Mouse (Mus musculus) spleen, postnatal 14 days (tissue): ENCODE measurements around the gene Tbc1d14.

ENCODE experiments used
- DNase-seq, 2 experiments: peaks; one replicate each; pipeline ENCODE4 v3.0.0; 2021 to 2022; ENCODE audit warnings: low spot score in 2 of 2

Tbc1d14 gene

GRCm38 (mm10) chr5:36578982-36579381 is 14.1 kb downstream of the Tbc1d14 start:
- DNase-seq: no peak

GRCm38 (mm10) chr5:36576457-36576856 is 16.6 kb downstream of the Tbc1d14 start:
- no peak for DNase-seq

- no peak for DNase-seq
These were observed 17.3 kb downstream of the Tbc1d14 start for GRCm38 (mm10) chr5:36575745-36576144.

- DNase-seq: no peak
These were observed 17.8 kb downstream of the Tbc1d14 start for GRCm38 (mm10) chr5:36575227-36575626.

- DNase-seq: no peak
These were observed 18.8 kb downstream of the Tbc1d14 start for GRCm38 (mm10) chr5:36574147-36574870.

GRCm38 (mm10) chr5:36573354-36573753 is 19.7 kb downstream of the Tbc1d14 start:
- no peak for DNase-seq

- DNase-seq: no peak
These were observed 21.7 kb downstream of the Tbc1d14 start for GRCm38 (mm10) chr5:36571371-36571770.

GRCm38 (mm10) chr5:36570546-36571245 is 22.4 kb downstream of the Tbc1d14 start:
- no peak for DNase-seq

GRCm38 (mm10) chr5:36570098-36570497 is 23.0 kb downstream of the Tbc1d14 start:
- no peak for DNase-seq

- no peak for DNase-seq
These were observed 25.0 kb downstream of the Tbc1d14 start for GRCm38 (mm10) chr5:36568118-36568517.

- no peak for DNase-seq
These were observed 25.4 kb downstream of the Tbc1d14 start for GRCm38 (mm10) chr5:36567627-36568026.

GRCm38 (mm10) chr5:36564530-36564929 is 28.5 kb downstream of the Tbc1d14 start:
- no peak for DNase-seq

- no peak for DNase-seq
These were observed 29.3 kb downstream of the Tbc1d14 start for GRCm38 (mm10) chr5:36563741-36564140.

GRCm38 (mm10) chr5:36562791-36563445 is 30.2 kb downstream of the Tbc1d14 start:
- DNase-seq: peak; percentile 27 to 34

GRCm38 (mm10) chr5:36561509-36561908 is 31.6 kb downstream of the Tbc1d14 start:
- DNase-seq: no peak

- DNase-seq: no peak
These were observed 32.6 kb downstream of the Tbc1d14 start for GRCm38 (mm10) chr5:36560490-36560889.

GRCm38 (mm10) chr5:36559510-36560235 is 33.4 kb downstream of the Tbc1d14 start:
- DNase-seq: no peak

GRCm38 (mm10) chr5:36559106-36559505 is 34.0 kb downstream of the Tbc1d14 start:
- no peak for DNase-seq

- DNase-seq: no peak
These were observed 34.5 kb downstream of the Tbc1d14 start for GRCm38 (mm10) chr5:36558526-36558925.

- DNase-seq: no peak
These were observed 35.3 kb downstream of the Tbc1d14 start for GRCm38 (mm10) chr5:36557584-36558308.

GRCm38 (mm10) chr5:36556906-36557305 is 36.2 kb downstream of the Tbc1d14 start:
- no peak for DNase-seq
